Mouse (Mus musculus) kidney, postnatal 36 days (tissue): ENCODE results near the gene Olfr589.
"Not testable (repeated sequence)": the region's sequence is repeated elsewhere in the genome, so short reads cannot be mapped to it uniquely, and the experiment has no call there.

Source experiments
- DNase-seq, 2 experiments: peaks; one replicate each; pipeline ENCODE4 v3.0.0; 2021 to 2022; ENCODE audit warnings: mixed read lengths in 2 of 2

The Olfr589 gene

DNA sequence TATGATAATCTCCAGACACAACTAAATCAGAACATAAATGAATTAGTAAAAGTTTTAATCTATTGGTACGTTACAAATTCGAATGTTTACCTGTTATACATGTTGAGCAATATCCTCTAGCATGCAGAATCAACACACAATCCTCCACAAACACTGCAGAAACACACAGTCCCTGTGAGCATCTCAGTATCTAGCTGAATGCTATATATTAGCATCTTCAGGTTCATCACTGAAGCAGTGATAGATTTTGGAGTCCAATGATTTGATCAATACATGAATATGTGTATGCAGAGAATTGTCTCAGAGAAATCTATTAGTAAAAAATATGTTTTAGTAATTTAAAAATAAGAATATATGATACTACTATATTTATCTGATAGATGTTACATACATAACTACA is at the start of gene Olfr589:
TSS of gene Olfr589 (minus strand) at position 101 of the 400 bp plus-strand sequence.
- DNase-seq: no peak

GRCm38 (mm10) chr7:103184503-103184902 is 28.3 kb upstream of the Olfr589 start, which contains the start of gene Olfr592:
Gene Olfr592, plus strand, starts transcription at chr7:103184803.
- DNase-seq: not testable (repeated sequence)

- no peak for DNase-seq
These were observed 22.1 kb upstream of the Olfr589 start, which contains the start of gene Olfr591 for GRCm38 (mm10) chr7:103178240-103178639. Gene Olfr591, minus strand, starts transcription at chr7:103178340.

DNA sequence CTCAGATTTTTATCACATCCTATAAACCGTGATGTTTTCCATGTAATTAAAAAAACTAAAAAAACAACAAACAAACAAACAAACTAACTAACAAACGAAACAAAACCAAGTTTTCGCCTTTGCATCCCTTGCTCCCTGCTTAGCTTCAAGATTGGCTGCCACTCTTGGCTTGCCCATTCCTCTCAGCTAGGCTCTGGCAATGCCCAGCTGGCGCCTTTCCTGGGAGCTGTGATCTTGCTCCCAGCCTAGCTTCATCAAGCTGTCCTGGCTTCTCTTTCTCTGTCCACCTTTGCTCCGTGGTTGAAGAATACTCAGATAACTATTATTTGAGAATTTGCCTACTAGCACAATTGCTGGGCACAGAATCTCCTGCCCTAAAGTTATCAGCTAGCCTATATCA is 13.5 kb upstream of the Olfr589 start:
- no peak for DNase-seq

GRCm38 (mm10) chr7:103140579-103140978 is 15.6 kb downstream of the Olfr589 start, which contains the start of gene Olfr588-ps1:
Gene Olfr588-ps1, plus strand, starts transcription at chr7:103140879.
- no peak for DNase-seq

DNA sequence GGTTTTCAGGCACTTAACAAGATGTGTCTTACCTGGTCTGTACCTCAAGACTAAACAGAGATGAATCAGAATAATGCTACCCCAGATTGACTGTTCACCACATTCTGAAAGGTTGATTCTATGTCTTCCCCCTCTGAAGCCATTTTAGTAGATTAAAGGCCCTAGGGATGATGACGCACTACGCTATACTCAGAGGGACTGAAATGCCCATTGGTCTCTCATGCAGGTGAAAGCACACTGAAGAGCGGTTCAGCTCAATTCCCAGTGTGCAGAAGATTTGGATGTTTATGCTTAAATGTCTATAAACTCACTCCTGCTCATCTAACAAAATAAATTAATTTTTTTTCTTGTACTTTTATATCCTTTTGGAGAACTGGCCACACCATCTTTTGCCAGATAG is 30.6 kb downstream of the Olfr589 start, which contains the start of gene Olfr586:
TSS of gene Olfr586 (minus strand) at position 101 of the 400 bp plus-strand sequence.
- no peak for DNase-seq

- peak in 1 of 2 experiments; percentile 6 for DNase-seq
These were observed 36.8 kb downstream of the Olfr589 start for GRCm38 (mm10) chr7:103119406-103119805.
